Mouse (Mus musculus) MEL (cell line): ENCODE data around the gene Ccdc88c. TPM values are rescaled to one million over a fixed set of nuclear protein-coding genes. Genes with fewer than 3 reads are reported as not detected.

ENCODE experiments used
- DNase-seq: peaks from one replicate; pipeline ENCODE4 v3.0.0; 2011; ENCODE audit warnings: low read depth, low spot score
- H3K27ac ChIP-seq: 2 replicates; pipeline ENCODE4 v1.5.1; 2012; ENCODE audit warnings: low read depth, mild to moderate bottlenecking, control low read depth, low read length, moderate library complexity; ENCODE audit not compliant: control insufficient read depth
- H3K27me3 ChIP-seq, 2 experiments: fragments of 150-350 bp in 1 of 2; sonication (generic) in 1 of 2; 2 replicates each; pipeline ENCODE4 v1.6.1; 2012; ENCODE audit warnings: low read length in 2 of 2, mild to moderate bottlenecking in 2 of 2, improper control_type of control experiment in 1 of 2, moderate library complexity in 1 of 2; ENCODE audit not compliant: insufficient read depth in 2 of 2, control insufficient read depth in 1 of 2
- H3K36me3 ChIP-seq, 2 experiments: 2 replicates each; pipeline ENCODE4 v1.6.1; 2012 to 2014; ENCODE audit warnings: low read length in 2 of 2, improper control_type of control experiment in 1 of 2, inconsistent platforms in 1 of 2, mild to moderate bottlenecking in 1 of 2; ENCODE audit not compliant: insufficient read depth in 2 of 2, control insufficient read depth in 1 of 2
- H3K4me1 ChIP-seq, 2 experiments: fragments of 150-350 bp in 1 of 2; sonication (generic) in 1 of 2; 2 replicates each; pipeline ENCODE4 v1.6.1; 2012; ENCODE audit warnings: low read length in 2 of 2, improper control_type of control experiment in 1 of 2, mild to moderate bottlenecking in 1 of 2; ENCODE audit not compliant: insufficient read depth in 2 of 2, control insufficient read depth in 1 of 2
- H3K4me3 ChIP-seq, 2 experiments: fragments of 150-350 bp in 1 of 2; sonication (generic) in 1 of 2; 2 replicates each; pipeline ENCODE4 v1.5.1; 2012; ENCODE audit warnings: low read depth in 2 of 2, low read length in 2 of 2, mild to moderate bottlenecking in 2 of 2, moderate library complexity in 2 of 2, control low read depth in 1 of 2, improper control_type of control experiment in 1 of 2; ENCODE audit not compliant: control insufficient read depth in 1 of 2, insufficient read depth in 1 of 2
- H3K79me2 ChIP-seq: 2 replicates; pipeline ENCODE4 v1.6.1; 2012; ENCODE audit warnings: mild to moderate bottlenecking, low read length, moderate library complexity; ENCODE audit not compliant: control insufficient read depth, poor library complexity, insufficient read depth
- H3K9ac ChIP-seq: 2 replicates; pipeline ENCODE4 v1.6.1; 2012; ENCODE audit warnings: low read depth, mild to moderate bottlenecking, control low read depth, low read length, moderate library complexity; ENCODE audit not compliant: control insufficient read depth, poor library complexity, severe bottlenecking
- H3K9me3 ChIP-seq: fragments of 150-350 bp; sonication (generic); replicated peaks from 2 replicates; pipeline ENCODE4 v1.6.1; 2012; ENCODE audit warnings: mild to moderate bottlenecking, low read length, improper control_type of control experiment, moderate library complexity; ENCODE audit not compliant: insufficient read depth
- BHLHE40 ChIP-seq: IDR thresholded peaks from 2 replicates; pipeline ENCODE4 v1.6.1; 2012; ENCODE audit warnings: low read depth, mild to moderate bottlenecking, inconsistent platforms, low read length, improper control_type of control experiment, borderline replicate concordance
- CHD1 ChIP-seq: IDR thresholded peaks from 2 replicates; pipeline ENCODE4 v1.6.1; 2012; ENCODE audit warnings: low read depth, mild to moderate bottlenecking, inconsistent platforms, low read length, improper control_type of control experiment
- CHD2 ChIP-seq: IDR thresholded peaks from 2 replicates; pipeline ENCODE4 v1.6.1; 2011; ENCODE audit warnings: low read length, improper control_type of control experiment
- CTCF ChIP-seq, 3 experiments: IDR thresholded peaks in 2 of 3; conservative IDR thresholded peaks in 1 of 3; 2 replicates each; pipeline ENCODE4 v1.5.1; 2011 to 2012; ENCODE audit warnings: low read length in 3 of 3, low read depth in 2 of 3, mild to moderate bottlenecking in 2 of 3, improper control_type of control experiment in 1 of 3, inconsistent platforms in 1 of 3, mixed read lengths in 1 of 3, moderate library complexity in 1 of 3; ENCODE audit not compliant: control insufficient read depth in 1 of 3, insufficient read depth in 1 of 3, poor library complexity in 1 of 3, severe bottlenecking in 1 of 3
- E2F4 ChIP-seq: IDR thresholded peaks from 2 replicates; pipeline ENCODE4 v1.6.1; 2011; ENCODE audit warnings: low read depth, low read length, improper control_type of control experiment, borderline replicate concordance
- JUND ChIP-seq: IDR thresholded peaks from 2 replicates; pipeline ENCODE4 v1.6.1; 2011; ENCODE audit warnings: low read depth, mild to moderate bottlenecking, improper control_type of control experiment, low read length
- KAT2A ChIP-seq: conservative IDR thresholded peaks from 2 replicates; pipeline ENCODE4 v1.6.1; 2012; ENCODE audit warnings: low read depth, low read length, improper control_type of control experiment, inconsistent platforms
- MEF2A ChIP-seq: IDR thresholded peaks from 2 replicates; pipeline ENCODE4 v1.6.1; 2014; ENCODE audit warnings: low read depth, mild to moderate bottlenecking, inconsistent platforms, low read length, improper control_type of control experiment; ENCODE audit not compliant: poor library complexity, insufficient replicate concordance, severe bottlenecking; ENCODE audit errors: extremely low read depth
- MXI1 ChIP-seq: IDR thresholded peaks from 2 replicates; pipeline ENCODE4 v1.6.1; 2011; ENCODE audit warnings: mild to moderate bottlenecking, low read depth, low read length, improper control_type of control experiment
- MYB ChIP-seq: IDR thresholded peaks from 2 replicates; pipeline ENCODE4 v1.6.1; 2011; ENCODE audit warnings: mild to moderate bottlenecking, low read depth, low read length, improper control_type of control experiment
- NELFE ChIP-seq: IDR thresholded peaks from 2 replicates; pipeline ENCODE4 v1.6.1; 2011; ENCODE audit warnings: low read depth, low read length, improper control_type of control experiment
- NRF1 ChIP-seq: IDR thresholded peaks from 2 replicates; pipeline ENCODE4 v1.6.1; 2014; ENCODE audit warnings: low read depth, mild to moderate bottlenecking, inconsistent platforms, low read length, improper control_type of control experiment, moderate library complexity; ENCODE audit not compliant: poor library complexity, insufficient read depth, severe bottlenecking
- POLR2AphosphoS2 ChIP-seq: IDR thresholded peaks from 2 replicates; pipeline ENCODE4 v1.6.1; 2011; ENCODE audit warnings: low read length, improper control_type of control experiment
- POLR2AphosphoS5 ChIP-seq: IDR thresholded peaks from 2 replicates; pipeline ENCODE4 v1.6.1; 2012; ENCODE audit warnings: low read depth, borderline replicate concordance, mild to moderate bottlenecking, inconsistent platforms, low read length, moderate library complexity, mixed read lengths
- RCOR1 ChIP-seq: IDR thresholded peaks from 2 replicates; pipeline ENCODE4 v1.6.1; 2012; ENCODE audit warnings: low read depth, mild to moderate bottlenecking, inconsistent platforms, low read length, improper control_type of control experiment
- SIN3A ChIP-seq: IDR thresholded peaks from 2 replicates; pipeline ENCODE4 v1.6.1; 2012; ENCODE audit warnings: low read length, improper control_type of control experiment, inconsistent platforms
- TAL1 ChIP-seq: IDR thresholded peaks from 2 replicates; pipeline ENCODE4 v1.6.1; 2012; ENCODE audit warnings: mild to moderate bottlenecking, inconsistent platforms, low read length, moderate library complexity, mixed read lengths
- UBTF ChIP-seq: IDR thresholded peaks from 2 replicates; pipeline ENCODE4 v1.6.1; 2012; ENCODE audit warnings: low read depth, mild to moderate bottlenecking, inconsistent platforms, low read length, improper control_type of control experiment, moderate library complexity, borderline replicate concordance; ENCODE audit not compliant: insufficient read depth
- USF1 ChIP-seq: IDR thresholded peaks from 2 replicates; pipeline ENCODE4 v1.6.1; 2014; ENCODE audit warnings: low read depth, mild to moderate bottlenecking, inconsistent platforms, low read length, improper control_type of control experiment, moderate library complexity
- ZC3H11A ChIP-seq: IDR thresholded peaks from 2 replicates; pipeline ENCODE4 v1.6.1; 2012; ENCODE audit warnings: low read depth, mild to moderate bottlenecking, inconsistent platforms, low read length, improper control_type of control experiment
- ZNF384 ChIP-seq: IDR thresholded peaks from 2 replicates; pipeline ENCODE4 v1.6.1; 2012; ENCODE audit warnings: low read depth, mild to moderate bottlenecking, inconsistent platforms, low read length, improper control_type of control experiment
- polyA plus RNA-seq, 2 experiments: library from polyadenylated mRNA; stranded (reverse) in 1 of 2; unstranded in 1 of 2; fragments of >175 nt in 1 of 2; fragments of >200 nt in 1 of 2; gene quantifications; 2 replicates each; pipeline versions ENCODE4 v1.2.1 to v1.2.4; 2012; ENCODE audit warnings: low replicate concordance in 2 of 2, low read depth in 1 of 2; ENCODE audit not compliant: insufficient read length in 2 of 2, insufficient read depth in 1 of 2, missing spikeins in 1 of 2
- total RNA-seq: library from RNA; depleted of rRNA; stranded (reverse); fragments of 300-350 nt; gene quantifications from 2 replicates; pipeline ENCODE4 v1.2.3, GENCODE M21; 2012

Ccdc88c gene
- total and polyA plus RNA-seq, 3 experiments, result 8.7 to 15.3 TPM; not detected in 1

- Histone ChIP-seq H3K79me2 (no peaks in the 10 kb centered on the region), H3K9ac (no peak overlapping the region), H3K9me3 (no peaks in the 10 kb centered on the region), H3K4me1 (no peaks in the 10 kb centered on the region; a peak in 1 of 4 replicates), H3K27me3 (no peaks in the 10 kb centered on the region; a peak in 1 of 4 replicates), H3K27ac (no peak overlapping the region), H3K4me3 (no peak overlapping the region), H3K36me3 (no peaks in the 10 kb centered on the region)
- TF ChIP-seq KAT2A, result no peak
- TF ChIP-seq CTCF (IDR thresholded peaks at IDR 0.05 in 2 of 3, conservative IDR thresholded peaks at IDR 0.05 in 1 of 3; ENCODE audit: control insufficient read depth in 1 of 3, insufficient read depth in 1 of 3, low read depth in 2 of 3, low read length in 3 of 3, poor library complexity in 1 of 3, severe bottlenecking in 1 of 3), result no peak
- no peak for TF ChIP-seq MXI1
- no peak for TF ChIP-seq ZNF384
- no peak for TF ChIP-seq CHD2
- no peak for TF ChIP-seq BHLHE40
- no peak for TF ChIP-seq NELFE
- no peak for TF ChIP-seq ZC3H11A
- TF ChIP-seq MEF2A, result no peak
- no peak for TF ChIP-seq RCOR1
- no peak for TF ChIP-seq MYB
- TF ChIP-seq POLR2AphosphoS2, result no peak
- DNase-seq, result no peak
These were observed 165.9 kb downstream of the Ccdc88c start for GRCm38 (mm10) chr12:100862856-100863446.

DNA sequence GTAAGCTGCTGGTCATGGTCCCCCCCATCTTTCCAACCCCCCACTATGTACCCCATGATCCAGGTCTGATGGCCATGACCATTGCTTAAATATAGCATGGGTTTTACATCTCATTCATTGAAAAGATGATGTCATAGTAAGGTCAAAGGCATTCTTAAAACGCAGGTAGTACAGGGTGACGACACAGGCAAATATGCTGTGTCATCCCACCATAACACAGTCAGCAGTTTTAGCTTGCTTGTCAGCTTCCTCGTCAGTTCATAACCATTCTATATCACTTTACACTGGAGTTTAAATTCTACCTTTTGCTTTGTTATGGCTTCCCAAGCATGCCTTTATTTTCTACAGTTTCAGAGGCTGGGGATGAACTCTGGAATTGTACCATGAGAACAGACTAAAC, 166.6 kb downstream of the Ccdc88c start:
- H3K4me1 ChIP-seq, result no peaks in the 10 kb centered on the region; a peak in 1 of 4 replicates
- TF ChIP-seq POLR2AphosphoS5, result no peak
- TF ChIP-seq NELFE, result no peak
- TF ChIP-seq NRF1, result no peak
- TF ChIP-seq E2F4, result no peak
- TF ChIP-seq KAT2A, result no peak
- TF ChIP-seq CTCF (IDR thresholded peaks at IDR 0.05 in 2 of 3, conservative IDR thresholded peaks at IDR 0.05 in 1 of 3; ENCODE audit: control insufficient read depth in 1 of 3, insufficient read depth in 1 of 3, low read depth in 2 of 3, low read length in 3 of 3, poor library complexity in 1 of 3, severe bottlenecking in 1 of 3), result no peak
- TF ChIP-seq JUND, result no peak
- no peak for TF ChIP-seq SIN3A
- no peak for TF ChIP-seq CHD1
- no peak for TF ChIP-seq POLR2AphosphoS2
- no peak for TF ChIP-seq MYB
- no peak for TF ChIP-seq TAL1
- TF ChIP-seq UBTF, result no peak
- TF ChIP-seq USF1, result no peak
- H3K79me2 ChIP-seq, result no peaks in the 10 kb centered on the region
- no peak for DNase-seq
- H3K9me3 ChIP-seq, result no peaks in the 10 kb centered on the region
- no peak overlapping the region for H3K9ac ChIP-seq
- H3K27me3 ChIP-seq, result no peaks in the 10 kb centered on the region
- H3K27ac ChIP-seq, result no peak overlapping the region
- H3K4me3 ChIP-seq, result no peak overlapping the region
- no peaks in the 10 kb centered on the region for H3K36me3 ChIP-seq
